Mouse (Mus musculus) ES-E14 (cell line): ENCODE data around the gene 6330403K07Rik. TPM values are rescaled to one million over a fixed set of nuclear protein-coding genes. Genes with fewer than 3 reads are reported as not detected.
A peak's percentile ranks its signal among the peaks of the same experiment; 100 is the strongest.

Experiments
- DNase-seq: peaks from one replicate; pipeline ENCODE4 v3.0.0-alpha.2; 2013; ENCODE audit warnings: low read depth, low spot score
- H3K27ac ChIP-seq: 2 replicates; pipeline ENCODE4 v1.5.1; 2012; ENCODE audit warnings: low read depth, mild to moderate bottlenecking, low read length, moderate library complexity, mixed read lengths; ENCODE audit not compliant: poor library complexity, insufficient read depth, severe bottlenecking
- H3K36me3 ChIP-seq: 2 replicates; pipeline ENCODE4 v1.6.1; 2012; ENCODE audit warnings: mild to moderate bottlenecking, low read length, moderate library complexity, mixed read lengths; ENCODE audit not compliant: control insufficient read depth, poor library complexity, insufficient read depth, severe bottlenecking
- H3K4me1 ChIP-seq, 2 experiments: fragments of 150-350 bp in 1 of 2; sonication (generic) in 1 of 2; 2 replicates each; pipeline ENCODE4 v1.6.1; 2012; ENCODE audit warnings: low read length in 2 of 2, mild to moderate bottlenecking in 1 of 2, mixed read lengths in 1 of 2; ENCODE audit not compliant: control insufficient read depth in 2 of 2, insufficient read depth in 2 of 2, poor library complexity in 1 of 2
- H3K4me3 ChIP-seq, 2 experiments: fragments of 150-350 bp in 1 of 2; sonication (generic) in 1 of 2; 2 replicates each; pipeline ENCODE4 v1.5.1; 2012; ENCODE audit warnings: low read length in 2 of 2, low read depth in 1 of 2, mild to moderate bottlenecking in 1 of 2, mixed read lengths in 1 of 2; ENCODE audit not compliant: insufficient read depth in 1 of 2, poor library complexity in 1 of 2, severe bottlenecking in 1 of 2
- H3K9ac ChIP-seq: 2 replicates; pipeline ENCODE4 v1.6.1; 2012; ENCODE audit warnings: low read depth, mild to moderate bottlenecking, low read length, mixed read lengths; ENCODE audit not compliant: poor library complexity, insufficient read depth, severe bottlenecking
- H3K9me3 ChIP-seq: fragments of 150-350 bp; sonication (generic); 2 replicates; pipeline ENCODE4 v1.6.1; 2012; ENCODE audit warnings: low read depth, mild to moderate bottlenecking, low read length; ENCODE audit not compliant: control insufficient read depth, insufficient read depth
- CHD2 ChIP-seq: IDR thresholded peaks from 2 replicates; pipeline ENCODE4 v1.6.1; 2014; ENCODE audit warnings: mild to moderate bottlenecking, low read depth, low read length, inconsistent platforms
- HCFC1 ChIP-seq: IDR thresholded peaks from 2 replicates; pipeline ENCODE4 v1.6.1; 2012; ENCODE audit warnings: low read length, inconsistent platforms, borderline replicate concordance; ENCODE audit not compliant: insufficient read depth
- MAFK ChIP-seq: IDR thresholded peaks from 2 replicates; pipeline ENCODE4 v1.6.1; 2014; ENCODE audit warnings: mild to moderate bottlenecking, low read depth, low read length, inconsistent platforms; ENCODE audit not compliant: insufficient read depth
- ZC3H11A ChIP-seq: IDR thresholded peaks from 2 replicates; pipeline ENCODE4 v1.6.1; 2012; ENCODE audit warnings: low read depth, mild to moderate bottlenecking, inconsistent platforms, low read length, borderline replicate concordance
- ZNF384 ChIP-seq: IDR thresholded peaks from 2 replicates; pipeline ENCODE4 v1.6.1; 2012; ENCODE audit warnings: low read depth, low read length, inconsistent platforms
- in situ Hi-C, 2 experiments: fragments of 600-800 bp; cut with MboI; formaldehyde crosslinking; loops; one replicate each; pipeline ENCODE4 v1.15.1; 2025; ENCODE audit warnings: low sequenced_read_pairs in 2 of 2, inconsistent platforms in 1 of 2; ENCODE audit not compliant: unreplicated experiment in 2 of 2
- total RNA-seq: library from RNA; depleted of rRNA; stranded (reverse); fragments of 300-350 nt; gene quantifications from 2 replicates; pipeline ENCODE4 v1.2.3, GENCODE M21; 2012

Gene 6330403K07Rik
- total RNA-seq, 1 experiment, result 4.2 TPM

DNA sequence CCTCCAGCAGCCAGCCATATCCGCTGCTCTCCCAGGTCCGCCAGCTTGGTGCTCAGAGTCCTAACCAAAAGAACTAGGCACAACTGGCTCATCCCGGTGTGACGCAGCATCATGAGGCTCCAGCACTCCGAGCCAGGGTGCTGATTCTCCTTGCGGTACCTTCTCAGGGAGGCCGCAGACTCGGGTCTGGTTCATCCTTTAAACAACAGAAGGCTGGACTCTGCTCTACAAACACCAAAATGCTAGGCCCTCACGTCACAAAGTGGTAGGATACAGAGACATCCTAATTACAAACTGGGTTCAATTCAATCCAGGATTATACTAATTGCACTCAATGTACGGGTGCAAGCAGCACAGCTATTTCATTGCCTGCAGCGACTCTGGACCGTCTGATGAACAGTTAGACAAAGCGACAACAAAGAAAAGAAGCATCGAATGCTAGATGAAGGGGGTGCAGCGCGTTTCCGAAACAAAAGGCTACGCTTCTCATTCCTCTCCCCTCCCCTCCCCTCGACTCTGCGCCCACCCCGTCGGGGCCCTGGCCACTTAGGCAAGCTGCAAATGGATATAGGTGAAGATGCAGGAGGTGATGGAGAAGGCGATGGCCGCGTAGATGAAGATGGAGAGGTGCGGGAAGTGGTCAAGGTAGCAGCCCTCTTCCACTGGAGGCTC, 686 bp downstream of the 6330403K07Rik start:
- H3K9ac ChIP-seq, result peak overlapping the region; percentile 36; the same call in 1 of the 2 replicates
- H3K4me3 ChIP-seq, result peak overlapping the region; percentile 57 to 67
- H3K9me3 ChIP-seq, result no peaks in the 10 kb centered on the region
- TF ChIP-seq MAFK, result no peak
- TF ChIP-seq ZNF384, result no peak
- no peak for TF ChIP-seq CHD2
- TF ChIP-seq HCFC1, result no peak
- TF ChIP-seq ZC3H11A, result no peak
- H3K27ac ChIP-seq, result no peak overlapping the region
- peaks cover 0 to 3% of the 10 kb centered on the region in 2 experiments; a peak in 1 of 4 replicates for H3K4me1 ChIP-seq
- H3K36me3 ChIP-seq, result no peaks in the 10 kb centered on the region; the same call in 1 of the 2 replicates
- in situ Hi-C loops, result no loop called here
- DNase-seq, result no peak

GRCm38 (mm10) chr11:71032070-71032469, 1.2 kb downstream of the 6330403K07Rik start:
- DNase-seq, result no peak
- in situ Hi-C loops, result no loop called here
- H3K9me3 ChIP-seq, result no peaks in the 10 kb centered on the region
- peaks cover 0 to 3% of the 10 kb centered on the region in 2 experiments; a peak in 1 of 4 replicates for H3K4me1 ChIP-seq
- H3K36me3 ChIP-seq, result peaks cover 2% of the 10 kb centered on the region
- no peak overlapping the region for H3K27ac ChIP-seq
- peak overlapping the region in 1 of 2 experiments; percentile 67; a peak in 1 of 4 replicates for H3K4me3 ChIP-seq
- no peak overlapping the region for H3K9ac ChIP-seq
- TF ChIP-seq ZNF384, result no peak
- no peak for TF ChIP-seq ZC3H11A
- TF ChIP-seq MAFK, result no peak
- TF ChIP-seq CHD2, result no peak
- TF ChIP-seq HCFC1, result no peak

GRCm38 (mm10) chr11:71029403-71030118, 3.8 kb downstream of the 6330403K07Rik start:
- TF ChIP-seq ZC3H11A (no peak), MAFK (no peak), ZNF384 (no peak), HCFC1 (no peak), CHD2 (no peak)
- H3K9me3 ChIP-seq, result no peaks in the 10 kb centered on the region
- peaks cover 0 to 3% of the 10 kb centered on the region in 2 experiments; a peak in 1 of 4 replicates for H3K4me1 ChIP-seq
- H3K9ac ChIP-seq, result no peak overlapping the region
- in situ Hi-C loops, result no loop called here
- DNase-seq, result no peak
- peaks cover 15% of the 10 kb centered on the region for H3K36me3 ChIP-seq
- H3K4me3 ChIP-seq, result no peak overlapping the region
- H3K27ac ChIP-seq, result no peak overlapping the region

DNA sequence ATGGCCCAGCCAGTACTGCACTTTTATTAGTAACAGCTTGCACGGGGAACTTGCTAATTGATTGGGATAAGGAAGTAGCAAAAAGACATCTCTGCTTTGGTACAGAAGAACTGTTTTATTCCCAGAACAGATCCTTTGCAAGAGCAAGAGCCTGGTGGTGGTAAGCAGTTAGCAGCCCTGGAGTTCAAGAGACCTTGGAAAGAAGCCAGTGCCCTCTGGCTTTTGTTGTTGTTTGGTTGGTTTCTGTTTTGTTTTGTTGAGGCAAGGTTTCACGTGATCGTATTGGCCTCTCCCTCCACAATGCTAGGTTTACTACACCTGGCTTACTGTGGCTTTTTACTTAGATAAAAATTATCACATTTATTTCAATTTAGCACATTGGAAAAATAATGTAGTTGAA, 5.0 kb downstream of the 6330403K07Rik start:
- Histone ChIP-seq H3K9ac (no peak overlapping the region), H3K4me1 (peaks cover 0 to 3% of the 10 kb centered on the region in 2 experiments; a peak in 1 of 4 replicates), H3K36me3 (peaks cover 19% of the 10 kb centered on the region), H3K4me3 (no peak overlapping the region), H3K27ac (no peak overlapping the region), H3K9me3 (no peaks in the 10 kb centered on the region)
- TF ChIP-seq ZC3H11A (no peak), HCFC1 (no peak), ZNF384 (no peak), MAFK (no peak), CHD2 (no peak)
- in situ Hi-C loops, result no loop called here
- no peak for DNase-seq
